ENCODE assay signal across 33 mouse cellular contexts in genomic region chr5:123198523-123198922, GRCm38 (mm10). TPM values are rescaled to one million over a fixed set of nuclear protein-coding genes. Genes with fewer than 3 reads are reported as not detected.
DNase-seq lines count a peak whose midpoint lies in the region; ATAC-seq and TF ChIP-seq lines count a peak whose summit lies in the region.
"Had no signal": no experiment of that assay in that cellular context is flagged by ENCODE, and none has a peak within 500 bp of the region (broad histone marks: within the 10 kb centered on the region; RNA-seq: fewer than 3 reads in every experiment).

No protein-coding gene starts in this region.

- 85% methylated on average over 4 of the region's 4 CpGs for WGBS in liver, adult 2 months
- WGBS in liver, embryonic 11.5 days = 76% methylated on average over 4 of the region's 4 CpGs
- 66% methylated on average over 4 of the region's 4 CpGs for WGBS in liver, embryonic 15.5 days (ENCODE audit: insufficient replicate concordance)

- no peak for TF ChIP-seq POLR2A in liver, adult 2 months (IDR thresholded peaks at IDR 0.05; ENCODE audit: extremely low read depth, insufficient read depth, low read length)

- peaks cover 42% of the 10 kb centered on the region for H3K4me1 ChIP-seq in liver, adult 2 months (ENCODE audit: control insufficient read depth, insufficient read depth, low read length)
- peaks cover 20% of the 10 kb centered on the region for H3K4me1 ChIP-seq in liver, embryonic 11.5 days (replicated peaks; ENCODE audit: control insufficient read depth, insufficient read depth, low read length)
- H3K4me1 ChIP-seq in liver, embryonic 15.5 days (replicated peaks) = peaks cover 75% of the 10 kb centered on the region
- H3K4me1 ChIP-seq: embryonic facial prominence, embryonic 10.5 days; embryonic facial prominence, embryonic 13.5 days; forebrain, embryonic 12.5 days; forebrain, embryonic 15.5 days; heart, embryonic 12.5 days; heart, embryonic 15.5 days; hindbrain, embryonic 12.5 days; hindbrain, embryonic 15.5 days had no signal

- H3K27me3 ChIP-seq in liver, adult 2 months (ENCODE audit: control insufficient read depth, insufficient read depth, low read length) = no peaks in the 10 kb centered on the region
- no peaks in the 10 kb centered on the region for H3K27me3 ChIP-seq in liver, embryonic 11.5 days (replicated peaks; ENCODE audit: control insufficient read depth, insufficient read depth, low read length)
- no peaks in the 10 kb centered on the region for H3K27me3 ChIP-seq in liver, embryonic 15.5 days
- H3K27me3 ChIP-seq: embryonic facial prominence, embryonic 13.5 days; forebrain, embryonic 12.5 days; forebrain, embryonic 15.5 days; heart, embryonic 15.5 days; hindbrain, embryonic 12.5 days; hindbrain, embryonic 15.5 days had no signal

- DNase-seq in heart, adult 11 months = peak; percentile 8
- no peak for DNase-seq in heart, postnatal 10 days
- no peak for DNase-seq in liver, adult 2 months (ENCODE audit: extremely low read depth, low read depth, low spot score)
- no peak for DNase-seq in liver
- DNase-seq in liver, embryonic 11.5 days (ENCODE audit: low spot score) = peak; percentile 14
- no peak for DNase-seq in thymus, postnatal 36 days
- DNase-seq: adrenal gland, adult 8-10 months; adrenal gland, postnatal 25 days; cerebellum, adult 11-12 months; cerebellum, adult 8-10 months; cerebellum, postnatal 10 days; cerebellum, postnatal 36 days; embryo, embryonic 11 days; gastrocnemius, postnatal 36 days; heart, postnatal 14 days had no signal

- intact Hi-C loops in heart, postnatal 10 days (cut with DNase I) = no loop called here

- H3K27ac ChIP-seq in liver, adult 2 months (replicated peaks; ENCODE audit: insufficient read depth, low read depth, low read length) = peak overlapping the region; percentile 22; the same call in 1 of the 2 replicates
- no peak overlapping the region for H3K27ac ChIP-seq in liver, embryonic 11.5 days (ENCODE audit: low read depth, low read length)
- H3K27ac ChIP-seq in liver, embryonic 15.5 days (replicated peaks) = peak overlapping the region; percentile 95
- H3K27ac ChIP-seq: embryonic facial prominence, embryonic 10.5 days; embryonic facial prominence, embryonic 13.5 days; forebrain, embryonic 12.5 days; forebrain, embryonic 15.5 days; heart, embryonic 15.5 days; hindbrain, embryonic 12.5 days; hindbrain, embryonic 15.5 days had no signal

- no peak for ATAC-seq in liver, embryonic 11.5 days (replicated peaks; ENCODE audit: low FRiP score)
- no peak for ATAC-seq in liver, embryonic 15.5 days (ENCODE audit: insufficient read depth)
- ATAC-seq in megakaryocyte, adult 5-6 weeks (ENCODE audit: poor library complexity, severe bottlenecking) = no peak
- ATAC-seq: activated CD4-positive, CD25-positive, alpha-beta regulatory T cell, adult 4 months; forebrain, embryonic 15.5 days had no signal

- H3K9ac ChIP-seq in liver, adult 2 months (ENCODE audit: low read depth, low read length) = no peak overlapping the region
- no peak overlapping the region for H3K9ac ChIP-seq in liver, embryonic 11.5 days (ENCODE audit: low read depth, low read length)
- no peak overlapping the region for H3K9ac ChIP-seq in liver, embryonic 15.5 days
- H3K9ac ChIP-seq: embryonic facial prominence, embryonic 13.5 days; forebrain, embryonic 12.5 days; forebrain, embryonic 15.5 days; heart, embryonic 12.5 days; heart, embryonic 15.5 days; hindbrain, embryonic 12.5 days; hindbrain, embryonic 15.5 days had no signal

- H3K9me3 ChIP-seq in liver, embryonic 11.5 days (ENCODE audit: control insufficient read depth, low read length) = no peaks in the 10 kb centered on the region
- no peaks in the 10 kb centered on the region for H3K9me3 ChIP-seq in liver, embryonic 15.5 days (replicated peaks)
- H3K9me3 ChIP-seq: embryonic facial prominence, embryonic 10.5 days; embryonic facial prominence, embryonic 13.5 days; forebrain, embryonic 12.5 days; forebrain, embryonic 15.5 days; heart, embryonic 12.5 days; heart, embryonic 15.5 days; hindbrain, embryonic 12.5 days; hindbrain, embryonic 15.5 days had no signal

- H3K79me2 ChIP-seq in liver, adult 2 months (ENCODE audit: control insufficient read depth, insufficient read depth, low read length) = no peaks in the 10 kb centered on the region

- H3K4me3 ChIP-seq in liver, adult 2 months (ENCODE audit: insufficient read depth, low read depth, low read length) = no peak overlapping the region
- H3K4me3 ChIP-seq in liver, embryonic 11.5 days (ENCODE audit: low read depth, low read length) = no peak overlapping the region
- no peak overlapping the region for H3K4me3 ChIP-seq in liver, embryonic 15.5 days (replicated peaks)
- H3K4me3 ChIP-seq: embryonic facial prominence, embryonic 10.5 days; embryonic facial prominence, embryonic 13.5 days; erythroblast, embryonic 14.5 days; forebrain, embryonic 12.5 days; forebrain, embryonic 15.5 days; heart, embryonic 12.5 days; heart, embryonic 15.5 days; hindbrain, embryonic 12.5 days; hindbrain, embryonic 15.5 days had no signal

- TF ChIP-seq CTCF in liver, adult 2 months (IDR thresholded peaks at IDR 0.05; ENCODE audit: low read depth, low read length) = no peak

- H3K36me3 ChIP-seq in liver, adult 2 months (ENCODE audit: control insufficient read depth, insufficient read depth, low read length) = no peaks in the 10 kb centered on the region
- H3K36me3 ChIP-seq in liver, embryonic 11.5 days (ENCODE audit: control insufficient read depth, insufficient read depth, low read length) = no peaks in the 10 kb centered on the region
- no peaks in the 10 kb centered on the region for H3K36me3 ChIP-seq in liver, embryonic 15.5 days (replicated peaks)
- H3K36me3 ChIP-seq: embryonic facial prominence, embryonic 10.5 days; embryonic facial prominence, embryonic 13.5 days; forebrain, embryonic 12.5 days; forebrain, embryonic 15.5 days; heart, embryonic 12.5 days; heart, embryonic 15.5 days; hindbrain, embryonic 12.5 days; hindbrain, embryonic 15.5 days had no signal

- H3K4me2 ChIP-seq in liver, embryonic 11.5 days = no peak overlapping the region
- H3K4me2 ChIP-seq in liver, embryonic 15.5 days = no peak overlapping the region
- H3K4me2 ChIP-seq: embryonic facial prominence, embryonic 13.5 days; forebrain, embryonic 12.5 days; forebrain, embryonic 15.5 days; heart, embryonic 12.5 days; heart, embryonic 15.5 days; hindbrain, embryonic 12.5 days; hindbrain, embryonic 15.5 days had no signal

RNA-seq across cellular contexts. Expression of gene Hpd, which starts 16.0 kb away (rescaled TPM):
- not detected for total RNA-seq in heart, postnatal 10 days (2021)
- total RNA-seq in liver, adult 2 months (2014; rRNA removed) = 3,614 and 3,656 TPM in 2 replicates
- polyA plus RNA-seq in liver, adult 2 months (2012; rRNA removed) = 3,813 and 5,374 TPM in 2 replicates
- polyA plus RNA-seq in liver, embryonic 11.5 days (2014; fragmentation: Nextera tagmentation; extraction: Ambion mirVana) = 2.5 and 3.5 TPM in 2 replicates
- polyA plus RNA-seq in liver, embryonic 15.5 days (2015; fragmentation: Nextera tagmentation; extraction: Ambion mirVana) = 61.7 and 87.5 TPM in 2 replicates
- not detected in 2 replicates for total RNA-seq in megakaryocyte, adult 5-6 weeks (2015)
- not detected in 2 replicates for total RNA-seq in megakaryocyte, adult 5-6 weeks (2017)
- total RNA-seq: ES-E14; granulocyte monocyte progenitor cell, adult 5-6 weeks; heart, adult 8-10 months; hematopoietic stem cell, adult 5-6 weeks had no signal
- polyA plus RNA-seq: activated CD4-positive, CD25-positive, alpha-beta regulatory T cell, adult 4 months; brain, embryonic 14.5 days; cortical plate, adult 2 months; embryonic facial prominence, embryonic 10.5 days; embryonic facial prominence, embryonic 13.5 days; erythroblast, embryonic 14.5 days; forebrain, embryonic 12.5 days; forebrain, embryonic 15.5 days; heart, embryonic 12.5 days; heart, embryonic 15.5 days; hindbrain, embryonic 12.5 days; hindbrain, embryonic 15.5 days had no signal

RNA-seq across cellular contexts. Expression of gene Psmd9, which starts 29.3 kb away (rescaled TPM):
- total RNA-seq in heart, postnatal 10 days (2021) = 10 to 100 TPM; 20.5 to 24.6 TPM
- total RNA-seq in liver, adult 2 months (2014; rRNA removed) = 29.8 and 39.8 TPM in 2 replicates
- 26.4 and 28.5 TPM in 2 replicates for polyA plus RNA-seq in liver, adult 2 months (2012; rRNA removed)
- polyA plus RNA-seq in liver, embryonic 11.5 days (2014; fragmentation: Nextera tagmentation; extraction: Ambion mirVana) = 103 TPM in 2 replicates
- polyA plus RNA-seq in liver, embryonic 15.5 days (2015; fragmentation: Nextera tagmentation; extraction: Ambion mirVana) = 70.1 and 77.2 TPM in 2 replicates
- total RNA-seq in megakaryocyte, adult 5-6 weeks (2015) = 14.0 and 24.6 TPM in 2 replicates
- 9.6 and 20.4 TPM in 2 replicates for total RNA-seq in megakaryocyte, adult 5-6 weeks (2017)

RNA-seq across cellular contexts. Expression of gene Wdr66, which starts 53.4 kb away (rescaled TPM):
- 1 to 10 TPM; 1.5 to 1.7 TPM for total RNA-seq in heart, postnatal 10 days (2021)
- total RNA-seq in liver, adult 2 months (2014; rRNA removed) = 0.37 and 0.60 TPM in 2 replicates
- 0.35 and 0.60 TPM in 2 replicates for polyA plus RNA-seq in liver, adult 2 months (2012; rRNA removed)
- polyA plus RNA-seq in liver, embryonic 11.5 days (2014; fragmentation: Nextera tagmentation; extraction: Ambion mirVana) = 0.12 and 0.40 TPM in 2 replicates
- polyA plus RNA-seq in liver, embryonic 15.5 days (2015; fragmentation: Nextera tagmentation; extraction: Ambion mirVana) = 0.14 TPM in 1 of 2 replicates, not detected in the other
- total RNA-seq in megakaryocyte, adult 5-6 weeks (2015) = 0.29 TPM in 1 of 2 replicates, not detected in the other
- total RNA-seq in megakaryocyte, adult 5-6 weeks (2017) = not detected in 2 replicates
- total RNA-seq: hematopoietic stem cell, adult 5-6 weeks had no signal

RNA-seq across cellular contexts. Expression of gene Setd1b, which starts 56.5 kb away (rescaled TPM):
- 10 to 100 TPM; 19.6 to 22.1 TPM for total RNA-seq in heart, postnatal 10 days (2021)
- 1.8 and 3.8 TPM in 2 replicates for total RNA-seq in liver, adult 2 months (2014; rRNA removed)
- 6.0 and 7.2 TPM in 2 replicates for polyA plus RNA-seq in liver, adult 2 months (2012; rRNA removed)
- 7.9 and 9.6 TPM in 2 replicates for polyA plus RNA-seq in liver, embryonic 11.5 days (2014; fragmentation: Nextera tagmentation; extraction: Ambion mirVana)
- 3.9 and 4.2 TPM in 2 replicates for polyA plus RNA-seq in liver, embryonic 15.5 days (2015; fragmentation: Nextera tagmentation; extraction: Ambion mirVana)
- total RNA-seq in megakaryocyte, adult 5-6 weeks (2015) = 40.4 and 44.9 TPM in 2 replicates
- total RNA-seq in megakaryocyte, adult 5-6 weeks (2017) = 4.1 and 8.7 TPM in 2 replicates

Comparison
In these comparisons a context has a peak if more than half of its experiments do, and no peak if none do; other contexts are left out.
1. DNase-seq: peak in heart, adult 11 months (single experiment) and liver, embryonic 11.5 days (single experiment); none in heart, postnatal 10 days (0 of 2), liver, adult 2 months (single experiment), liver (single experiment) and thymus, postnatal 36 days (0 of 2).
2. RNA of gene Hpd, which starts 16.0 kb away (total RNA-seq): 3,614 to 3,656 TPM in liver, adult 2 months; not detected in heart, postnatal 10 days and not detected in megakaryocyte, adult 5-6 weeks; every median in the first group is over 1,000 times any median in the second.